Mouse (Mus musculus): ENCODE measurements at regions not wholly inside any gene's neighbourhood (a gene's known extent, or its start where the extent isn't known, plus 50 kb on each side); places are given as distances from the start of the nearest gene placed in this dataset.
A peak's percentile ranks its signal among the peaks of the same experiment; 100 is the strongest.

DNA sequence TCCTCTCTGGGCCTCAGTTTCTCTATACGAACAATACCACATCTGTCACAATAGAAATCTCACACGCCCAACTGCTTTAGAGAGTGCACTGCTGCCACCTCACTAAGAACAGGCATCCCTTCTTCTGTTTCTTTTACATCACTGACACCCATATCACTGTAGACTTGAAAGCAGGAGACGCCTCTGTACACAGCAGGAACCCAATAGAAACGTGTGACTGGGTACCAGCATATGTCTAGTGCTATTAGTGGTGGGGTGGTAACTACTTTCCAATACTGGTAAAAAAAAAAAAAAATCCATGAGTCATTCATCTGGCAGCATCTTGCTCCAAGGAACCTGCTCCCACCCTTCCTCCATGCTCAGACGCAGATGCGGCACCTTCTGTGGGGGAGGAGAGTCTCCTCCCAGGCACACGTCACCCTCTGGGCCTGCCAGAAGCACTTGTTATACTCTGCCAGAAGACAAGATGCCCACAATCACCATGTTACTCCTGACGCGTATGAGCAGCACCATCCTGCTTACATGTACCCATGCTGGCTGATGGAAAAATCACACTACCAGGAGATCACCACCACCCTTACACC lies 151.3 kb upstream of the Plxna4 start:
- DNase-seq: no peak

DNA sequence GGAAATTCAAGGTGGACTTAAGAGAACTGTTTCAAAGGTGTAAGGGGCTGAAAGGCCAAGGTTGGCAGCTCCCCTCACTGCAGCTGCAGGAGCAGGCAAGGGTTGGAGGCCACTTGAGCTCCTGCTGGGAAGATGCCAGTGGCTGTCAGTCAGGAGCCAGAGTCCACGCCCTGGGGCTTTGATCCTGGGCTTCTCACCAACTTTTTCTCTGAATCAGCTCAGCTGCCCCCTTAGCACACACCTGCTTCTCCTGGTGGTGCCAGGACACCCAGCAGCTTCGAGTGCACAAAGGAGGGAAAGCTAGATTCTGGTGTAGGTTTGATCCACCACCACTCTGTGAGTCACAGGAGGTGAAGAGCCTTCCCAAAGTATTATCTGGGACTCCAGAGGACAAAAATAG lies 140.7 kb upstream of the Plxna4 start:
- DNase-seq: no peak

DNA sequence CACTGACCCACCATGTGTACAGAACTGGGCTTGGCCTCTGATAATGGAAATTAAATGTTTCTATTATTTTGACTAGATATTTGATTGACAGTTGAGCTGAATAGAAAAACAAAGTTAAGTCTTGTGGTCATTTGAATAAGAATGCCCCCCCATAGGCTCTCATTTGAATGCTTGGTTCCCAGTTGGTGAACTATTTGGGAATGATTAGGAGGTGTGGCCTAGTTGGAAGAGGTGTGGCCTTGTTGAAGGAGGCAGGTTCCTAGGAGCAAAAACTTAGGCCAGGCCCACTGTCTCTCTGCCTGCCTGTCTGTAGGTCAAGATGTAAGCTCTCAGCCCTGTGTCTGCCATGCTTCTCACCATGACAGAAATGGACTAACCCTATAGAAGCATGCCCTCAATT lies 138.6 kb upstream of the Plxna4 start:
- DNase-seq: no peak

DNA sequence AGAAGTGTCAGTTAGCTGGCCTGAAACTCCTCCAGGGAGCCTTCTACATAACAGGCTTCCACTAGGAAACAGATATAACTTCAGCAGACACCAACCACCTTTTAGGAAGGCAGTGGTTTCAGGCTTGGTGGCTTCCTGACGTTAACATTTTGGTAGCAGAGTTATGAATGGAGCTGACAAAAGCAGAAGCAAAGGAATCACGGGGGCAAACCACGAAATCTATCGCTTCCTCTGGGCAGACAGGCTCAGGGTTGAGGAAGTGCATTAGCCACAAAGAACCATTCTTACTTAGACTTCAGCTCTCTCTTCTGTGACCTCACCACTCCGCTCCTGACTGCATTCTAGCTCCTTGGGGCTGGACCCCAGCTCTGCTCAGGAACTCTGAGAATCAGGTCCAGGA lies 129.9 kb upstream of the Plxna4 start:
- no peak for DNase-seq

DNA sequence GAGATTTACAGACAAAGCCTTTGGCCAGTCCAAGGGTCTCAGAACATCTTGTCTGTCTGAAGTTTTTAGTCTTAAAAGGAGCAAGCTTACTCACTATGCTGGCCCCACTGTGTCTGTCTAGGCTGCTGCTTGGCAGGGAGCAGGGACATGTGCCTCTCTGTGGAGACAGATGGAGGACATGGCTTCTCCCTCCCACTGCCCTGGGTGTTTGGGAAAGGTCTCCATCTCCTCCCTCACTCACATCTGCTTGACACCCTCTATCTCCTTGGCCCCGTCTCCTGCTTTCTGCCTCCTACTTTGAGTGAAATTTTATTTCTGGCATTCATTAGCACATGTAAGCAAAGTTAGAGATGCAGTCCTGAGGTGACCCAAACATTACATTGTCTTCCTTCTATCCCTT lies 127.1 kb upstream of the Plxna4 start:
- DNase-seq: no peak

DNA sequence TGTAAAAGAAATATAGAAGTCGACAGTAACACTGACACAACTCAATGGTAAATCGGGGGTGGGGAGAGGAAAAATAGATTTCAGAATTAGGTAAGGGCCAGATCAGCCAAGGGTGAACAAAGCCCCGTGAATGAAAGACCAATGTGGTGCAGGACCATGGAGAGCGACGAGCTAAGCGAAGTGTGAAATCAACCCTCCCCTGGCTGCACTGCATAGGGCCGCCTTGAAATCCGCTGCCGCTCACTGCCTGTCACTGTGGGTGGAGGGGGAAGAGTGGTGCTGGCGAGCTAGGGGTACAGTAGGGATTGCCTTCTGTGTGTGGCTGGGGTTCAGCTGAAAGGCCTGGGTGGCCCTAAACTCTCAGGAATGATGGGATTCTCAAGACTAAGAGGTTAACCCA lies 122.2 kb upstream of the Plxna4 start:
- DNase-seq: peak; percentile 38 to 56

DNA sequence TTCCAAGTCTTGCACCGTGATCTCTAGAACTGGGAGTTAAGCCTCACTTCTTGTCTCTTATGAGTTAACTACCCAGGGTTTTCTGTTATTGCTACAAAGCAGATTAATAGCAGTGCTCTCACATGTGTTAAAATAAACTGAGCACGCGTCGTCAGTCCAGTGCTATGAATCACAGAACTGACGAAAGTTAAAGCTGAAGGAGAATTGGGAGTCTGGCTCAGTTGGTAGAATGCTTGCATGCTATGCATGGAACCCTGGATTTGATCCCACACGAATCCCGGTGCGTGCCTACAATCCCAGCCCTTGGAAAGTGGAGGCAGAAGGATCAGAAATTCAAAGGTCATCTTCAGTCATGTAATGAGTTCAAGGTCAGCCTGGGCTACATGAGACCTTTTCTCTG lies 121.6 kb upstream of the Plxna4 start:
- no peak for DNase-seq

DNA sequence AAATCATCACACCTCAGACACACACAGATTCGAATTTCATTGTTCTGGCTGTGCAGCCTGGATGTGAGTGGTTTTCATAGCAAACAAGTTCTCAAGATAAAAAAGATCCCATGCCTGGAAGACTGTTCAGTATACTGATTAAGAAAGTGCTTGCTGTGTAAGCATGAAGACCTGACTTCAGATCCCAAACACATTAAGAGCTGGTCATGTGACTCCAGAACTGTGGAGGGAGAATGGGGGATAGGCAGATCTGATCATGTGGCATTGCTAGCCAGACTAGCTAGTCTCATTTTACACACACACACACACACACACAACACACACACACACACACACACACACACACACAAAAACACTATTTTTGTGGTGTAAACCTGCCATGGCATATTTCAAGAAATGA lies 119.4 kb upstream of the Plxna4 start:
- no peak for DNase-seq

DNA sequence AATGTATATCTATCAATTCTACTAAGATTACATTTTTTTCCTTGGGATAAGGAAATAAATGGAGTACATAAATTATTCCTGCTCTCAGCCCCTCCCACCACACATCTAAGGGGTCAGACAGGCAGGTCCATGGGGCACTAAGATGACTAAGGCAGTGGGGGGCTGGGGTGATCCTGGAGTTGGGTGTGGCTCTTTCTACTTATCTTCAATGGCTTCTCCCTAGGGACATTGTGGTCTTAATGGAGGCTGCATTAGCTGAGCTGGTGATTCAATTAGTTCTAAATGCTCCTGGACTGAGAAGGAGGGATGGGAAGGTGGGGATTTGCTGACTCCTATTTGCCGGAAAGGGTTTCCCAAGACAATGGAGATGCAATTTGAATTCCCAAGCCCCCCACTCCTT lies 118.4 kb upstream of the Plxna4 start:
- DNase-seq: no peak

DNA sequence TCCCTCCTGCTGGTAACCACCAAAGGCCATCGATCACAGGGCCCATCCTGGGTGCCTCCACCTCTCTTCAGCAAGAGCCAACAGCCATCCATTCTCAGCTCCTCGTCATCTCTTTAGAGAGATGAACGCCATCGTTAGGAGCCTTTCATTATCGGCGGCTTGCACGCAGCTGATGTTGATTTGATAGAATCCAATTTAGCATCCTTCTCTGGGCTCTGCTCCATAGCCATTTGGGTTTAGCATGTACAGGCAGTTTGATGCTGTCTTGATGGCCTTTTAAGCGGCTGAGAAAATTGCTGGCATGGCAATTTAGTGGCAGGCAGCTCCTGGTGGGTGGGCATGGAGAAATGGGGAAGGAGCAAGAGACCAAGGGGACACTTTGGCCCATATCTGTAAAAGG lies 115.5 kb upstream of the Plxna4 start:
- no peak for DNase-seq

DNA sequence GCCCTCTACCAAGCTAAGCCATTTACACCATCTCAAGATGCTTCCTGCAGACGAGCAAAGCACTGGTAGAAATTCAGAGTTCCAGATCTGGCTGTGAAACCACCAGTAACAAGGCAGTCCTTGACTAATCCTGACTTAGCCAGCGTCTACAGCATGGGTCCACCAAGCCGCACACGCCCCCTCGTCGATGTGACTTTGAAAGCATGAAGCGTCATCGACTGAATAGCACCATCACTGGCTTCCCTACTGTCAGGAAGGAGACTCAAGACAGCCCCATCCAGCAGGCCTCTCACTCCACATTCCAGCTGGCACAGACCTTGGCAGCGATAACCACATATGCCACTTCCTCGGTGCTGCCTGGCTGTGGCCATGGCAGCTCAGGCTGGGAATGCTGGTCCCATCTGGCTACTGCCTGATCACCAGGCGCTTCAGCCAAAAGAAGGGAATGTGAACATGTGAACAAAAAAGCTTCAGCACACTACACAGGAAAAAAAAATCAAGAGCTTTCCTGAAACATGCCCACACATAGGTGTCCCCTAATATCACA lies 114.3 kb upstream of the Plxna4 start:
- DNase-seq: no peak

DNA sequence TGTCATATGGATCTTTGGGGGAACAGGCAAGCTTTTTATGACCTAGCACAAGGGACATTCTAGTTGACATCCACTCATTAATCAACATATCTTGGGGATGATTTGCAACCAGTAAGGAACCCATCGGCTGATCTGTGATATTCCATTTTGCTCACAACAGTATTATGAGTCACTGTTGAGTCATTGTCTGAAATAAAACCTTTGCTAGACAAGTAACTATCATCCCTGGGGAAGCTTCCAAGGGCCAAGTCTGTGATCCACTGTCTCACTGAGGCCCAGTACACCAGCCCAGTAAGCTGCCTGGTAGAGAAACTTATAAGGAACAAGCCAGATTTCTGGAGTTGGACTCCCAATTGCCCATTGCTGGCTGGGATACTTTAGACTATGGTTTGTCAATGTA lies 111.8 kb upstream of the Plxna4 start:
- no peak for DNase-seq

DNA sequence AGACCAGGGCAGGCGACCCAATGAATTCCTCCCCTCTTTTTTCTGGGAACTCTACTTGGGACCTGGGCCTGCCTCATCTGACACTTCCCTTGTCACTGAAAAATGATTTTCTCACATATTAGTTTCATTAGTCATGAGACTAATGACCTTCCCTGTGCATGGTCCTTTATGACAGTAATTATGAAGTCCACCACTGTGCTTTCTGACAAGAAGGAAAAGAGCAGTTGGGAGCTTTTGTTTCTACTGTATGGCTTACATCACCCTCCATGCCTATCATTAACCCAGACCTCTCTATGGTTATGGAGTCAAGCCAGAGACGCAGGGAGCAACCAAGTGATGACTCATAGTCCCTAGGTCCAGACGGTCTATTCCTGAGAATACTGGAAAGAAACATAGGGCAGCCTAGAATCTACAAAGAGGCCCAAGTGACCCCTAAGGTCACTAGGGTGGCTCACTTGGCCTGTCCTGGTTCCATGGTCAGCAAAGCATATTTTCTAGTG lies 109.8 kb upstream of the Plxna4 start:
- DNase-seq: no peak

DNA sequence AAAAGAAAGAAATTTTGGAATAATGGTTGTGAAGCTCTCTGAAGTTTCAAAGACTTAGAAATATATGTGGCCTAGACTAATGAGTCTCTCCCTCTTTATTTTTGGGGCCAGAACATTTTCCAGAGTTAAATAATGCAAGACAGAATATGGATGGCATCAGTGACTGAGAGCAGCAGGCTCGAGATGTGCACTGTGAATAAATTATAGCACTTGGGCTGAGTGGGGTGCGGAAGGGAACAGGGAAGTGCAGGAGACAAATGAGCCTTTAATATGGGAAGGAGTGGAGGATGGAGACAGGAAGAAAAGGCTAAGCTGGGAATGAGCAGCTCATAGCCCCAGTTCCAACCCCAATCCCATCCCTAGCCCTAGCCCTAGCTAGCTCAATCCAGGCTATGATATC lies 108.0 kb upstream of the Plxna4 start:
- no peak for DNase-seq

DNA sequence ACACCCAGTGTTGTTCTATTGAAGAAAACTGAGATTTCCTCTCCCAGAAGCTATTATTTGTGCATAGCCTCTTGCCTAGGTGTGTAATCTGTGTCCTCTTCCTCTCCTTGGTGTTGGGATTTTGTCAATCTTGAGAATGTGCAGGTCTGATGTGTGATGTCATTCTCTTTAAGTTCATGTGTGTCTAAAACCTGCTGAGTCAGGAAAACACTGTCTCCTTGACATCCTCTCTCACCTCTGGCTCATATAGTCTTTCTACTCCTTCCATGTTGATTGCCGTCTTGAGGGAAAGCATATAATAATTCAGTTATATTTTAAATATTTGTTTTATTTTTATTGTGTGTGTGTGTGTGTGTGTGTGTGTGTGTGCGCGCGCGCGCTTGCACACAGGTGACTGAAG lies 84.6 kb upstream of the Plxna4 start:
- no peak for DNase-seq

DNA sequence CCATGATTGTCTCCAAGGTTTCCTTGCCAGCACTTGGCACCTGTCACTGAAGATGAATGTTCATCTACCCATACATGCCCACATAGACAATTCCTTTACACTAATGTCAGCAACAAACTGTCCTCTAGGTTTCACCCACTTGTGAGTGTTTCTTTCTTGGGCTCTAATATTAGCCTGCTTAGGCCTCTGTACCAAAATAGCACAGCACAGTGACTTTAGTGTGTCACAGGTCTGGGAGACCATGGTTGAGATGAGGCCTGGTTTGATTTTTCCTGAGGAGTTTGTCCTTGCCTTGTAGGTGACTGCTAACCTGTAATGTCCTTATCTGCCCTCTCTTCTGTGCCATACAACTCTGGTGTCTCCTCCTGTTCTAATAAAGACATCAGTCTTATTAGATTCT lies 71.8 kb upstream of the Plxna4 start:
- no peak for DNase-seq

DNA sequence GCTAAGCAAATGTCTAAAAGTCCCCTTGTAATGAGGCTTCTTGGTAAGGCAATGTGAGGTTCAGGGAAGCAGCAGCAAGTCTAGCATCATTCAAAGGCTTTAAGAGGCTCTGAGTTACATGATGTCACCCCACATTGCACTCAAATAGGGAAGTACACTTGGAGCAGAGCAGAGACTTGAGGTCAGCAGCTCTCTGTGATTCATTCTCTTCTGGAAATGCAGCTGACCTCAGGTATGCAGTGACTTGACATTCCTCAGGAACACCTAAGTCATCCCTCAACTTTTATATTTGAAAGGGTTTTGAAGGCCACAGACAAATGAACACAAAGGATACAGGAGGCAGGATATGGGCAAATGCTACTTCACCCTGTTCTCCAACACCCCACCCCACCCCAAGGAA lies 69.4 kb upstream of the Plxna4 start:
- DNase-seq: no peak

DNA sequence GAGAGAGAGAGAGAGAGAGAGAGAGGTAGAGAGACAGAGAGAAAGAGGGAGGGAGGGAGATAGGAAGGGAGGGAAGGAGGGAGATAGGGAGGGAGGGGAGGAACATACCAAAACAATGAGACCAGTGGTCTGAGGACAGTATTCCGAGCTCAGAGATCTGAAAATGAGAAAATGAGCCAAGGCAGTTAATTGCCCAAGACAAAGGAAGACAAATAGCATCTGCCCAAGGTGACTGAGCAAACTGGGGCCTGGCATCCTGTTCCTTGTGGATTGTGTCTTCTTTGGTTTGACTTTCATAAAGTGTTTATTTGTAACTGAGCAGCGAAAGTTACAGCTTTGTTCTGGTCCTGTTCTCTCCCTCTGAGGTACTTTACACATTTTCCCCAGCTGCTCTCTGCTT lies 66.2 kb upstream of the Plxna4 start:
- no peak for DNase-seq

DNA sequence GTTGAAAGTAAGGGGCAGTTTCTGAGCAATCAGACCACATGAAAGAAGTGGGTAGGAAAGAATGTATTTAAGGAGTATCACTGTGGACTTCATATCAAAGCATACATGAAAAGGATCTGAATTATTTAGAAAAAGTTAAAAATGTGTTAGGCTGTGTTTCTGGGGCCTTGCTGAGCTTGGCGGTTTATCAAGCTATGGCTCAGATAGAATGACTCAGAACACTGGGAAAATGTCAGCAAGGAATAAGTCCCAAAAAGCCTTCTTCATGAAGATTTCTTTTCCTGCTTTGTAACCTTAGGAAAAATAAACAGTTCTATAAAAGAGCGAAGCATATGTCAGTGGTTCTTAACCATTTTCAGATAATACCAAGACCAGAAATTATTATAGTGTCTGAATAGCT lies 56.0 kb upstream of the Plxna4 start:
- DNase-seq: no peak

DNA sequence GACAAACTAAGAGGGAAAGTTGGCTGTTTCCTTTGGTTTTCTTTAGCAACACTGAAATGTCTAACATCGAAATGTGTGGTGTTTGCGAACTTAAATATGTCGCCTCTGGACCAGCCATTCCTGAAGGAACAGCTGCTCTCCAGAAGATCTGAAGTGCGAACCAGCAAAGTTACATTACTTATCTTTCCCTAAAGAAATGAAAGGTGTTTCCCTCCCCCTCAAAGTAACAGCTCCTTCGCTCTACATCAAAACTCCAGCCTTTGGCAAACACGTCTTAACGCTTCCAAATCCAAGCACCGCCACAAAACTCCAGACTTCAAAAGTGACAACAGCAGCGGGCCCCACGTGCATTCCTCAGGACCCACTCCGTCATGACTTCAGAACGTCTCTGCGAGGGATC lies 50.9 kb upstream of the Plxna4 start:
- DNase-seq: no peak

Data from lung, postnatal 4 days (tissue).